Mouse (Mus musculus): ENCODE data around the gene Cacna1e. TPM values are rescaled to one million over a fixed set of nuclear protein-coding genes. Genes with fewer than 3 reads are reported as not detected.
A peak's percentile ranks its signal among the peaks of the same experiment; 100 is the strongest.

Cacna1e gene
- polyA plus RNA-seq, 1 experiment from 2014 or later, result 0.05 TPM

GRCm38 (mm10) chr1:154707584-154708290 is 176.6 kb downstream of the Cacna1e start:
- H3K27me3 ChIP-seq (ENCODE audit: insufficient read depth, low read length), result no peaks in the 10 kb centered on the region
- H3K4me1 ChIP-seq (replicated peaks; ENCODE audit: insufficient read depth, low read length), result no peaks in the 10 kb centered on the region
- no peaks in the 10 kb centered on the region for H3K36me3 ChIP-seq (ENCODE audit: insufficient read depth, low read length)
- no peaks in the 10 kb centered on the region for H3K9me3 ChIP-seq (replicated peaks; ENCODE audit: low read length)
- H3K4me2 ChIP-seq (ENCODE audit: low read length), result no peak overlapping the region
- DNase-seq (ENCODE audit: low spot score) (no peak), ATAC-seq (replicated peaks; ENCODE audit: low FRiP score, low read depth) (no peak)
- TF ChIP-seq CTCF (IDR thresholded peaks at IDR 0.05; ENCODE audit: low read depth), result no peak
- no peak overlapping the region for H3K27ac ChIP-seq
- 78% methylated on average over 4 of the region's 4 CpGs for WGBS
- H3K9ac ChIP-seq (ENCODE audit: low read depth, low read length), result no peak overlapping the region
- H3K4me3 ChIP-seq (replicated peaks; ENCODE audit: low read depth, low read length), result no peak overlapping the region

GRCm38 (mm10) chr1:154706974-154707373 is 177.3 kb downstream of the Cacna1e start:
- ATAC-seq (replicated peaks; ENCODE audit: low FRiP score, low read depth), result no peak
- Histone ChIP-seq H3K27ac (no peak overlapping the region), H3K4me1 (replicated peaks; ENCODE audit: insufficient read depth, low read length) (no peaks in the 10 kb centered on the region), H3K9me3 (replicated peaks; ENCODE audit: low read length) (no peaks in the 10 kb centered on the region), H3K36me3 (ENCODE audit: insufficient read depth, low read length) (no peaks in the 10 kb centered on the region), H3K27me3 (ENCODE audit: insufficient read depth, low read length) (no peaks in the 10 kb centered on the region), H3K9ac (ENCODE audit: low read depth, low read length) (no peak overlapping the region), H3K4me3 (replicated peaks; ENCODE audit: low read depth, low read length) (no peak overlapping the region), H3K4me2 (ENCODE audit: low read length) (no peak overlapping the region)
- 48% methylated on average over 8 of the region's 8 CpGs for WGBS
- DNase-seq (ENCODE audit: low spot score), result no peak
- no peak for TF ChIP-seq CTCF (IDR thresholded peaks at IDR 0.05; ENCODE audit: low read depth)

DNA sequence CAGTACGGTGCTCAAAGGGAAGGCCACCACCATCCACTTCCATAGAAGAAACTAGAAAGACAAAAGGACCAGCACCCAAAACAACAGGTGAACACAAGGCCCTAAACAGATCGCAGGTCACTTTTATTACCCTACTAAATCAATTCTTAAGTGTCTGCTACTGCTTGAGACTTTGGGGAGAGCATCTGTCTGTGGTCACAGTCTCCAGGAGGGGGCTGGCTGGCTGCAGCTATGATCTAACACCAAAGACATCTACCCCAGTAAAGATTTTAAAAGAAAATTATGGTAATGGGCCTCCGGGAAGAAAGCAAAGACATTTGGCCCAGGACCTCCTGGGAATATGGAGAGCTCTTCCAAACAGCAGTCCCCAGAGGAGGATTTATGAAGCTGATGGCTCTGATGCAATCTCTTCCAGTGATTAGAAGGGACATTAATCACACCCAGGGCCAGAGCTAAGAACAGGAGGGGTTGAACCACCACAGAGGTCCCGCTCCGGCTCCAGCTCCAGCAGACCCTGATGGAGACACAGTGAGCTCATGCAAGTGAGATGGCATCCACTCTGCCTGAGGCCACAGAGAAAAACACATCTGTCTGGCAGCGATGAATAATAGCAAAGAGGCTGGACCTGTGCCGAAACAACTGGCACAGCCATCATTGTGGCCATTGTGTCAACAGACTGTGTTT is 178.3 kb downstream of the Cacna1e start:
- peak; percentile 49 for DNase-seq (ENCODE audit: low spot score)
- Histone ChIP-seq H3K4me1 (replicated peaks; ENCODE audit: insufficient read depth, low read length) (no peaks in the 10 kb centered on the region), H3K4me3 (replicated peaks; ENCODE audit: low read depth, low read length) (no peak overlapping the region), H3K4me2 (ENCODE audit: low read length) (no peak overlapping the region), H3K36me3 (ENCODE audit: insufficient read depth, low read length) (no peaks in the 10 kb centered on the region), H3K9ac (ENCODE audit: low read depth, low read length) (no peak overlapping the region), H3K27ac (no peak overlapping the region), H3K9me3 (replicated peaks; ENCODE audit: low read length) (no peaks in the 10 kb centered on the region), H3K27me3 (ENCODE audit: insufficient read depth, low read length) (no peaks in the 10 kb centered on the region)
- no peak for TF ChIP-seq CTCF (IDR thresholded peaks at IDR 0.05; ENCODE audit: low read depth)
- ATAC-seq (replicated peaks; ENCODE audit: low FRiP score, low read depth), result no peak
- 29% methylated on average over 7 of the region's 7 CpGs for WGBS

DNA sequence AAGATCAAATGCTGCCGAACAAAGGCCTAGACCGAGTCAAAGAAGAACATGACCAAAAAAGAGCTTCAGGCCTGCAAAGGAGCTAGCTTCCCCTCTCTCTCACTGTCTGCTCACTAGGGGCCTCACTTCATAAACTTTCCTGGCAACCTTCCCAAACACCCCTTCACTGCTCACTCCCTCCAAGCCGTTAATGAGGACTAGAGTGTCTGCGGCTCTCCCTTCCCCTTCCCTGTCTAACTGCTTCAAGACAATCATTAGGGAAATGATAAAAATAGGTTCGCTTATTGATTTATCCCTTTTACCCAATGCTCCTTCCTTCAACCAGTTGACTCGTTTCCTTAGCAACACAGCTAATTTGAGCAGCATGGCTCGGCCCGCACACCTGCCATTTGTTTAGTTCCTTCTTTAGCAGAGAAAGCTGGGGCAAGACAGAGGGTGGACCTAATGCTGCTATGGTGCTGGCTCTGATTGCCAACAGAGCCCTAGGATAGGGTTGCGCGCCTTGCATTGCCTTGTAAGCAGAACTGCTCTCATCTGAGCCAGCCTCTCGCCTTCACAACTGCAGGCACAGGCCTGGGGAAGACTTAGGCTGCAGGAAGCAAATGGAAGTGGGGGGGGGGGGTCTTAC is 179.6 kb downstream of the Cacna1e start:
- no peak overlapping the region for H3K9ac ChIP-seq (ENCODE audit: low read depth, low read length)
- no peaks in the 10 kb centered on the region for H3K4me1 ChIP-seq (replicated peaks; ENCODE audit: insufficient read depth, low read length)
- no peak for ATAC-seq (replicated peaks; ENCODE audit: low FRiP score, low read depth)
- peak; percentile 42 for DNase-seq (ENCODE audit: low spot score)
- no peak for TF ChIP-seq CTCF (IDR thresholded peaks at IDR 0.05; ENCODE audit: low read depth)
- WGBS, result 42% methylated on average over 11 of the region's 11 CpGs
- H3K9me3 ChIP-seq (replicated peaks; ENCODE audit: low read length), result no peaks in the 10 kb centered on the region
- no peaks in the 10 kb centered on the region for H3K27me3 ChIP-seq (ENCODE audit: insufficient read depth, low read length)
- no peak overlapping the region for H3K4me2 ChIP-seq (ENCODE audit: low read length)
- H3K27ac ChIP-seq, result no peak overlapping the region
- H3K4me3 ChIP-seq (replicated peaks; ENCODE audit: low read depth, low read length), result no peak overlapping the region
- no peaks in the 10 kb centered on the region for H3K36me3 ChIP-seq (ENCODE audit: insufficient read depth, low read length)

- WGBS, result 76% methylated on average over 2 of the region's 2 CpGs
- no peaks in the 10 kb centered on the region for H3K27me3 ChIP-seq (ENCODE audit: insufficient read depth, low read length)
- no peaks in the 10 kb centered on the region for H3K4me1 ChIP-seq (replicated peaks; ENCODE audit: insufficient read depth, low read length)
- no peak overlapping the region for H3K9ac ChIP-seq (ENCODE audit: low read depth, low read length)
- no peak overlapping the region for H3K27ac ChIP-seq
- no peak for ATAC-seq (replicated peaks; ENCODE audit: low FRiP score, low read depth)
- no peaks in the 10 kb centered on the region for H3K9me3 ChIP-seq (replicated peaks; ENCODE audit: low read length)
- H3K36me3 ChIP-seq (ENCODE audit: insufficient read depth, low read length), result no peaks in the 10 kb centered on the region
- no peak overlapping the region for H3K4me2 ChIP-seq (ENCODE audit: low read length)
- no peak for DNase-seq (ENCODE audit: low spot score)
- TF ChIP-seq CTCF (IDR thresholded peaks at IDR 0.05; ENCODE audit: low read depth), result no peak
- no peak overlapping the region for H3K4me3 ChIP-seq (replicated peaks; ENCODE audit: low read depth, low read length)
These were observed 181.7 kb downstream of the Cacna1e start for GRCm38 (mm10) chr1:154702623-154703022.

DNA sequence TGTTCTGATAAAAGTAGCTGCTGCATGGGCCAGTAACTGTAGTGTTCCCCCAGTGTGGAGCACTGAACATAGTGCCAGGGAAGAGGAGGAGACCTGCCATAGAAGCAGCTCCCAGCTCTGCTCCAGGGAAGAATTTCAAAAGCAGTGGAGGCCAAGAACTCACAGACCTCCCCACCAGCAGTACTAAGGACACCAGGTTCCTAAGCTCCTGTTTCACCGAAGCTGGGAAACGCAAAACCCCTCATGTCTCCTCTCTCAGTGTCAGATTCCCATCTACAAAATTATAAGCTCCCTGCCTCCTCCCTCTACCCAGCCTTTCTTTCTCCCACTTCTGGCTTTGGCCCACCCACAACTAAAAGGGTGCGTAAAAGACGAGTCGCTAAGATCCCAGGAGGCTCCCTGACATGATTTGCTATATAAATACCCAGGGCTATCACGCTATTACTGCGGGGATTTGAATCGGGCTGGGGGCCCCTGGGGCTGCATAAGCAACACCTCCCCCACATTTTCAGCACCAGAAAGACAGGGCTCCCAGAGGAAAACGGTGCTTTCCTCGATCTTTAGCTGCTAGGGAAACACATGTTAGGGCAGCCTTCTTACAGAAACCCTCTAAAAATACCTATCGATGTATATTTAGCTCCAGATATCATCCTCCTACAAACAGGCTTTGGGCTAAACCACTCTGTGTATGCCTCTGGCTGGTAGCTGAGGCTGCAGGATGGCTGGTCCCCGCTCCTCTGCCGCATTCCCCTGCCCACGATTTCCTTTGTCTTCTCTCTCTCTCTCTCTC is 195.2 kb downstream of the Cacna1e start:
- no peaks in the 10 kb centered on the region for H3K9me3 ChIP-seq (replicated peaks; ENCODE audit: low read length)
- no peaks in the 10 kb centered on the region for H3K36me3 ChIP-seq (ENCODE audit: insufficient read depth, low read length)
- 0 out of 2 replicates have a peak overlapping the region, but pooled peaks have one; percentile 15 for H3K4me2 ChIP-seq (ENCODE audit: low read length)
- no peaks in the 10 kb centered on the region for H3K4me1 ChIP-seq (replicated peaks; ENCODE audit: insufficient read depth, low read length)
- ATAC-seq (replicated peaks; ENCODE audit: low FRiP score, low read depth), result no peak
- DNase-seq (ENCODE audit: low spot score), result peak; percentile 15
- H3K27ac ChIP-seq, result no peak overlapping the region
- no peak overlapping the region for H3K4me3 ChIP-seq (replicated peaks; ENCODE audit: low read depth, low read length)
- WGBS, result 25% methylated on average over 14 of the region's 14 CpGs
- no peaks in the 10 kb centered on the region for H3K27me3 ChIP-seq (ENCODE audit: insufficient read depth, low read length)
- H3K9ac ChIP-seq (ENCODE audit: low read depth, low read length), result no peak overlapping the region
- TF ChIP-seq CTCF (IDR thresholded peaks at IDR 0.05; ENCODE audit: low read depth), result no peak

Data from kidney, postnatal 0 days (tissue).